Mouse (Mus musculus) frontal cortex, postnatal 10 days (tissue): ENCODE measurements around the gene Atp6v1g1.

ENCODE experiments used
- DNase-seq, 2 experiments: peaks; one replicate each; pipeline ENCODE4 v3.0.0; 2022; ENCODE audit warnings: low spot score in 2 of 2, mixed read lengths in 1 of 2

Gene Atp6v1g1

GRCm38 (mm10) chr4:63579649-63580048 lies 35.1 kb downstream of the Atp6v1g1 start:
- no peak for DNase-seq

GRCm38 (mm10) chr4:63580078-63580477 lies 35.5 kb downstream of the Atp6v1g1 start:
- DNase-seq = no peak

GRCm38 (mm10) chr4:63582580-63582979 lies 38.0 kb downstream of the Atp6v1g1 start:
- DNase-seq = no peak

GRCm38 (mm10) chr4:63585216-63585615 lies 40.6 kb downstream of the Atp6v1g1 start:
- DNase-seq = no peak

- no peak for DNase-seq
Measured at GRCm38 (mm10) chr4:63586240-63586639, 41.7 kb downstream of the Atp6v1g1 start.

- DNase-seq = no peak
Measured at GRCm38 (mm10) chr4:63589987-63590386, 45.4 kb downstream of the Atp6v1g1 start.

- no peak for DNase-seq
Measured at GRCm38 (mm10) chr4:63590538-63590937, 46.0 kb downstream of the Atp6v1g1 start.

GRCm38 (mm10) chr4:63594459-63595110 lies 50.0 kb downstream of the Atp6v1g1 start:
- no peak for DNase-seq

- DNase-seq = no peak
Measured at GRCm38 (mm10) chr4:63595259-63595658, 50.7 kb downstream of the Atp6v1g1 start.

- no peak for DNase-seq
Measured at GRCm38 (mm10) chr4:63596010-63596409, 51.4 kb downstream of the Atp6v1g1 start.
